Mouse (Mus musculus) heart, embryonic 14.5 days (tissue): Measurements from ENCODE around the gene Shb. TPM values are rescaled to one million over a fixed set of nuclear protein-coding genes. Genes with fewer than 3 reads are reported as not detected.

ENCODE experiments used
- ATAC-seq: fragments of 200-750 bp; cut with Nextera tagmentation; 2 replicates; pipeline ENCODE4 v1.8.0; 2017; ENCODE audit warnings: low read depth, moderate TSS enrichment; ENCODE audit not compliant: insufficient number of reproducible peaks, insufficient read depth, low FRiP score
- H3K27ac ChIP-seq, 2 experiments: fragments of 200-500 bp in 1 of 2; fragments of 300-500 bp in 1 of 2; sonication (generic) in 1 of 2; replicated peaks in 1 of 2; 2 replicates each; pipeline ENCODE4 v1.5.1; 2012 to 2014; ENCODE audit warnings: low read depth in 2 of 2, low read length in 2 of 2, control low read depth in 1 of 2, mild to moderate bottlenecking in 1 of 2, mixed read lengths in 1 of 2; ENCODE audit not compliant: control insufficient read depth in 1 of 2, insufficient read depth in 1 of 2
- H3K27me3 ChIP-seq: fragments of 300-500 bp; sonication (generic); 2 replicates; pipeline ENCODE4 v1.6.1; 2014; ENCODE audit warnings: mild to moderate bottlenecking, low read length, control low read depth; ENCODE audit not compliant: control insufficient read depth, insufficient read depth
- H3K36me3 ChIP-seq: fragments of 300-500 bp; sonication (generic); 2 replicates; pipeline ENCODE4 v1.6.1; 2014; ENCODE audit warnings: mild to moderate bottlenecking, control low read depth, low read length, mixed read lengths; ENCODE audit not compliant: control insufficient read depth, insufficient read depth
- H3K4me1 ChIP-seq, 2 experiments: fragments of 200-500 bp in 1 of 2; fragments of 300-500 bp in 1 of 2; sonication (generic) in 1 of 2; 2 replicates each; pipeline ENCODE4 v1.6.1; 2012 to 2014; ENCODE audit warnings: low read length in 2 of 2, control low read depth in 1 of 2, mixed read lengths in 1 of 2; ENCODE audit not compliant: control insufficient read depth in 2 of 2, insufficient read depth in 2 of 2
- H3K4me2 ChIP-seq: fragments of 300-500 bp; sonication (generic); 2 replicates; pipeline ENCODE4 v1.6.1; 2014; ENCODE audit warnings: mild to moderate bottlenecking, low read length
- H3K4me3 ChIP-seq, 2 experiments: fragments of 200-500 bp in 1 of 2; fragments of 300-500 bp in 1 of 2; sonication (generic) in 1 of 2; 2 replicates each; pipeline ENCODE4 v1.5.1; 2012 to 2014; ENCODE audit warnings: low read length in 2 of 2, mild to moderate bottlenecking in 2 of 2, control low read depth in 1 of 2, low read depth in 1 of 2, moderate library complexity in 1 of 2; ENCODE audit not compliant: control insufficient read depth in 1 of 2, insufficient read depth in 1 of 2
- H3K9ac ChIP-seq: fragments of 300-500 bp; sonication (generic); 2 replicates; pipeline ENCODE4 v1.6.1; 2014; ENCODE audit warnings: mild to moderate bottlenecking, low read length
- H3K9me3 ChIP-seq: fragments of 300-500 bp; sonication (generic); 2 replicates; pipeline ENCODE4 v1.6.1; 2016; ENCODE audit warnings: low read length, control low read depth; ENCODE audit not compliant: control insufficient read depth
- WGBS: fragments of 180-500 bp; shearing (Covaris S2); extraction: QIAGEN DNeasy Blood & Tissue Kit; methylation state at CpG from one replicate; pipeline ENCODE4 v1.1.7; 2014; 5-methylcytosine and 5-hydroxymethylcytosine counted together
- polyA plus RNA-seq: library from polyadenylated mRNA; unstranded; fragments of >200 nt; fragmentation: Nextera tagmentation; extraction: Ambion mirVana; gene quantifications from 2 replicates; pipeline ENCODE4 v1.2.1, GENCODE M21; 2014

Shb gene
- polyA plus RNA-seq, 1 experiment from 2014 or later, result 19.0 TPM

GRCm38 (mm10) chr4:45420733-45421132 is 111.5 kb downstream of the Shb start:
- H3K27me3 ChIP-seq, result no peaks in the 10 kb centered on the region
- no peak overlapping the region for H3K4me3 ChIP-seq
- H3K4me1 ChIP-seq, result peaks cover 19 to 35% of the 10 kb centered on the region in 2 experiments
- H3K9me3 ChIP-seq, result no peaks in the 10 kb centered on the region
- 0 out of 4 replicates have a peak overlapping the region, but pooled peaks of 1 of the 2 experiments have one; percentile 16 for H3K27ac ChIP-seq
- ATAC-seq, result no peak
- H3K36me3 ChIP-seq, result peaks cover 13% of the 10 kb centered on the region; the same call in 1 of the 2 replicates
- 63% methylated on average over 3 of the region's 3 CpGs for WGBS
- H3K9ac ChIP-seq, result no peak overlapping the region
- H3K4me2 ChIP-seq, result no peak overlapping the region

- 85% methylated on average over 4 of the region's 4 CpGs for WGBS
- no peaks in the 10 kb centered on the region for H3K9me3 ChIP-seq
- H3K4me1 ChIP-seq, result peaks cover 19 to 32% of the 10 kb centered on the region in 2 experiments
- peaks cover 11% of the 10 kb centered on the region; the same call in 1 of the 2 replicates for H3K36me3 ChIP-seq
- no peak overlapping the region for H3K4me3 ChIP-seq
- H3K4me2 ChIP-seq, result no peak overlapping the region
- ATAC-seq, result no peak; the same call in 1 of the 2 replicates
- no peak overlapping the region for H3K9ac ChIP-seq
- H3K27ac ChIP-seq, result no peak overlapping the region
- H3K27me3 ChIP-seq, result no peaks in the 10 kb centered on the region
Observed at GRCm38 (mm10) chr4:45419051-45419450, 113.2 kb downstream of the Shb start.

GRCm38 (mm10) chr4:45418229-45418950 is 113.9 kb downstream of the Shb start:
- WGBS, result 19% methylated on average over 10 of the region's 11 CpGs
- H3K4me3 ChIP-seq, result no peak overlapping the region
- ATAC-seq, result no peak
- no peak overlapping the region for H3K27ac ChIP-seq
- no peaks in the 10 kb centered on the region for H3K27me3 ChIP-seq
- peaks cover 6% of the 10 kb centered on the region; the same call in 1 of the 2 replicates for H3K36me3 ChIP-seq
- H3K4me1 ChIP-seq, result peaks cover 15 to 25% of the 10 kb centered on the region in 2 experiments
- peak overlapping the region; percentile 29 for H3K4me2 ChIP-seq
- 0 out of 2 replicates have a peak overlapping the region, but pooled peaks have one; percentile 11 for H3K9ac ChIP-seq
- H3K9me3 ChIP-seq, result no peaks in the 10 kb centered on the region

- no peaks in the 10 kb centered on the region for H3K9me3 ChIP-seq
- no peak overlapping the region for H3K4me3 ChIP-seq
- H3K27ac ChIP-seq, result no peak overlapping the region
- H3K4me2 ChIP-seq, result no peak overlapping the region
- 66% methylated on average over 7 of the region's 7 CpGs for WGBS
- ATAC-seq, result no peak
- H3K27me3 ChIP-seq, result no peaks in the 10 kb centered on the region
- no peak overlapping the region for H3K9ac ChIP-seq
- H3K4me1 ChIP-seq, result peaks cover 3 to 18% of the 10 kb centered on the region in 2 experiments; a peak in 3 of 4 replicates
- no peaks in the 10 kb centered on the region for H3K36me3 ChIP-seq
Observed at GRCm38 (mm10) chr4:45416314-45416713, 116.0 kb downstream of the Shb start.

- ATAC-seq, result no peak
- H3K9ac ChIP-seq, result no peak overlapping the region
- WGBS, result 76% methylated on average over 9 of the region's 9 CpGs
- H3K4me3 ChIP-seq, result no peak overlapping the region
- H3K27ac ChIP-seq, result no peak overlapping the region
- no peaks in the 10 kb centered on the region for H3K9me3 ChIP-seq
- no peaks in the 10 kb centered on the region for H3K27me3 ChIP-seq
- no peaks in the 10 kb centered on the region for H3K36me3 ChIP-seq
- H3K4me2 ChIP-seq, result no peak overlapping the region
- peaks cover 8 to 18% of the 10 kb centered on the region in 2 experiments; a peak in 3 of 4 replicates for H3K4me1 ChIP-seq
Observed at GRCm38 (mm10) chr4:45413674-45414338, 118.5 kb downstream of the Shb start.

- Histone ChIP-seq H3K4me3 (no peak overlapping the region), H3K27ac (no peak overlapping the region), H3K4me1 (peaks cover 5 to 9% of the 10 kb centered on the region in 2 experiments; a peak in 3 of 4 replicates), H3K27me3 (no peaks in the 10 kb centered on the region), H3K36me3 (no peaks in the 10 kb centered on the region), H3K9me3 (no peaks in the 10 kb centered on the region), H3K9ac (no peak overlapping the region), H3K4me2 (no peak overlapping the region)
- no peak for ATAC-seq
- WGBS, result 54% methylated on average over 16 of the region's 16 CpGs
Observed at GRCm38 (mm10) chr4:45412433-45413192, 119.7 kb downstream of the Shb start.

GRCm38 (mm10) chr4:45411181-45411790 is 121.0 kb downstream of the Shb start:
- no peak overlapping the region for H3K27ac ChIP-seq
- no peak overlapping the region for H3K4me3 ChIP-seq
- H3K9ac ChIP-seq, result no peak overlapping the region
- H3K9me3 ChIP-seq, result no peaks in the 10 kb centered on the region
- no peaks in the 10 kb centered on the region for H3K27me3 ChIP-seq
- H3K36me3 ChIP-seq, result no peaks in the 10 kb centered on the region
- 90% methylated on average over 8 of the region's 8 CpGs for WGBS
- peaks cover 9 to 23% of the 10 kb centered on the region in 2 experiments for H3K4me1 ChIP-seq
- no peak for ATAC-seq
- no peak overlapping the region for H3K4me2 ChIP-seq
